Mouse (Mus musculus): ENCODE data around the gene Apol7b. TPM values are rescaled to one million over a fixed set of nuclear protein-coding genes. Genes with fewer than 3 reads are reported as not detected.
"Not testable (repeated sequence)": the region's sequence is repeated elsewhere in the genome, so short reads cannot be mapped to it uniquely, and the experiment has no call there.

Apol7b gene
- not detected in 2 replicates for polyA plus RNA-seq (2015; fragmentation: Nextera tagmentation; extraction: Ambion mirVana)

GRCm38 (mm10) chr15:77447392-77447791 is at the start of gene Apol7b:
Gene Apol7b, minus strand, starts transcription at chr15:77447492.
- H3K9ac ChIP-seq; H3K4me2 ChIP-seq; H3K27ac ChIP-seq; ATAC-seq (ENCODE audit: insufficient number of reproducible peaks, insufficient read depth, low FRiP score, low TSS enrichment, low read depth); H3K4me3 ChIP-seq; H3K9me3 ChIP-seq; H3K36me3 ChIP-seq; H3K4me1 ChIP-seq; H3K27me3 ChIP-seq: not testable (repeated sequence)
- 84% methylated on average over 2 of the region's 2 CpGs for WGBS

GRCm38 (mm10) chr15:77494694-77495093 is 47.4 kb upstream of the Apol7b start:
- H3K9me3 ChIP-seq; ATAC-seq (ENCODE audit: insufficient number of reproducible peaks, insufficient read depth, low FRiP score, low TSS enrichment, low read depth); H3K36me3 ChIP-seq; H3K27ac ChIP-seq; H3K4me1 ChIP-seq; H3K27me3 ChIP-seq; H3K4me2 ChIP-seq; H3K9ac ChIP-seq; H3K4me3 ChIP-seq: not testable (repeated sequence)
- WGBS = 59% methylated on average over 1 of the region's 1 CpGs

GRCm38 (mm10) chr15:77493181-77493580 is 45.9 kb upstream of the Apol7b start:
- H3K9me3 ChIP-seq; ATAC-seq (ENCODE audit: insufficient number of reproducible peaks, insufficient read depth, low FRiP score, low TSS enrichment, low read depth); H3K27ac ChIP-seq; H3K27me3 ChIP-seq; H3K4me3 ChIP-seq; H3K9ac ChIP-seq; H3K4me2 ChIP-seq; H3K36me3 ChIP-seq; H3K4me1 ChIP-seq: not testable (repeated sequence)
- WGBS = no CpG with 5 or more reads among the region's 1 CpGs

GRCm38 (mm10) chr15:77482140-77482794 is 35.0 kb upstream of the Apol7b start:
- WGBS = 67% methylated on average over 4 of the region's 4 CpGs

GRCm38 (mm10) chr15:77476693-77477092 is 29.4 kb upstream of the Apol7b start, which contains the start of gene Apol10a:
Gene Apol10a, plus strand, starts transcription at chr15:77477047.
- H3K27ac ChIP-seq, H3K4me2 ChIP-seq, H3K4me1 ChIP-seq: not testable (repeated sequence)

More at GRCm38 (mm10) chr15:77482140-77482794, 35.0 kb upstream of the Apol7b start:
- Histone ChIP-seq H3K9me3 (no peaks in the 10 kb centered on the region), H3K27me3 (no peaks in the 10 kb centered on the region), H3K4me3 (no peak overlapping the region), H3K4me2 (no peak overlapping the region), H3K9ac (no peak overlapping the region), H3K4me1 (no peaks in the 10 kb centered on the region), H3K27ac (no peak overlapping the region), H3K36me3 (no peaks in the 10 kb centered on the region)
- ATAC-seq (ENCODE audit: insufficient number of reproducible peaks, insufficient read depth, low FRiP score, low TSS enrichment, low read depth) = no peak

GRCm38 (mm10) chr15:77474699-77475390 is 27.6 kb upstream of the Apol7b start:
- not testable (repeated sequence) for H3K4me2 ChIP-seq; H3K9me3 ChIP-seq; H3K27me3 ChIP-seq; H3K9ac ChIP-seq; H3K36me3 ChIP-seq; H3K4me3 ChIP-seq; H3K4me1 ChIP-seq; ATAC-seq (ENCODE audit: insufficient number of reproducible peaks, insufficient read depth, low FRiP score, low TSS enrichment, low read depth); H3K27ac ChIP-seq
- WGBS = 82% methylated on average over 7 of the region's 7 CpGs

More at GRCm38 (mm10) chr15:77476693-77477092, 29.4 kb upstream of the Apol7b start, which contains the start of gene Apol10a:
- not testable (repeated sequence) for H3K27me3 ChIP-seq; H3K9me3 ChIP-seq; H3K36me3 ChIP-seq; H3K9ac ChIP-seq; ATAC-seq (ENCODE audit: insufficient number of reproducible peaks, insufficient read depth, low FRiP score, low TSS enrichment, low read depth); H3K4me3 ChIP-seq
- 71% methylated on average over 2 of the region's 2 CpGs for WGBS

GRCm38 (mm10) chr15:77449927-77450326 is 2.6 kb upstream of the Apol7b start:
- H3K4me1 ChIP-seq; H3K27me3 ChIP-seq; H3K36me3 ChIP-seq; H3K4me2 ChIP-seq; H3K9me3 ChIP-seq; H3K9ac ChIP-seq; H3K4me3 ChIP-seq; ATAC-seq (ENCODE audit: insufficient number of reproducible peaks, insufficient read depth, low FRiP score, low TSS enrichment, low read depth); H3K27ac ChIP-seq: not testable (repeated sequence)
- WGBS = 49% methylated on average over 10 of the region's 10 CpGs

GRCm38 (mm10) chr15:77445668-77446067 is 1.6 kb downstream of the Apol7b start:
- not testable (repeated sequence) for H3K4me2 ChIP-seq; H3K36me3 ChIP-seq; H3K4me1 ChIP-seq; H3K27me3 ChIP-seq; H3K9me3 ChIP-seq; H3K9ac ChIP-seq; ATAC-seq (ENCODE audit: insufficient number of reproducible peaks, insufficient read depth, low FRiP score, low TSS enrichment, low read depth); H3K4me3 ChIP-seq; H3K27ac ChIP-seq
- 74% methylated on average over 1 of the region's 1 CpGs for WGBS

GRCm38 (mm10) chr15:77444746-77445145 is 2.5 kb downstream of the Apol7b start:
- H3K27ac ChIP-seq; ATAC-seq (ENCODE audit: insufficient number of reproducible peaks, insufficient read depth, low FRiP score, low TSS enrichment, low read depth); H3K9ac ChIP-seq; H3K4me2 ChIP-seq; H3K4me1 ChIP-seq; H3K27me3 ChIP-seq; H3K9me3 ChIP-seq; H3K4me3 ChIP-seq; H3K36me3 ChIP-seq: not testable (repeated sequence)
- WGBS = 73% methylated on average over 8 of the region's 8 CpGs

- H3K36me3 ChIP-seq; H3K4me2 ChIP-seq; H3K9me3 ChIP-seq; H3K9ac ChIP-seq; H3K27me3 ChIP-seq; H3K4me1 ChIP-seq; H3K27ac ChIP-seq; H3K4me3 ChIP-seq; ATAC-seq (ENCODE audit: insufficient number of reproducible peaks, insufficient read depth, low FRiP score, low TSS enrichment, low read depth): not testable (repeated sequence)
- WGBS = 80% methylated on average over 9 of the region's 10 CpGs
These were observed 18.4 kb downstream of the Apol7b start for GRCm38 (mm10) chr15:77428690-77429448.

GRCm38 (mm10) chr15:77422925-77423324 is 24.4 kb downstream of the Apol7b start:
- not testable (repeated sequence) for H3K36me3 ChIP-seq; H3K9me3 ChIP-seq; ATAC-seq (ENCODE audit: insufficient number of reproducible peaks, insufficient read depth, low FRiP score, low TSS enrichment, low read depth); H3K4me3 ChIP-seq; H3K27me3 ChIP-seq; H3K27ac ChIP-seq; H3K9ac ChIP-seq; H3K4me2 ChIP-seq; H3K4me1 ChIP-seq
- 69% methylated on average over 3 of the region's 7 CpGs for WGBS
